Mouse (Mus musculus) E14TG2a.4 (cell line): ENCODE measurements at regions not wholly inside any gene's neighbourhood (a gene's known extent, or its start where the extent isn't known, plus 50 kb on each side); places are given as distances from the start of the nearest gene placed in this dataset.

Experiments
- H3K27me3 ChIP-seq: 2 replicates; pipeline ENCODE4 v1.6.1; 2014; ENCODE audit warnings: low read length, control low read depth; ENCODE audit not compliant: insufficient read depth
- H3K36me3 ChIP-seq: 2 replicates; pipeline ENCODE4 v1.6.1; 2014; ENCODE audit warnings: low read length, control low read depth; ENCODE audit not compliant: insufficient read depth
- H3K4me1 ChIP-seq: replicated peaks from 2 replicates; pipeline ENCODE4 v1.6.1; 2014; ENCODE audit warnings: low read depth, low read length, control low read depth
- H3K4me3 ChIP-seq: replicated peaks from 2 replicates; pipeline ENCODE4 v1.5.1; 2014; ENCODE audit warnings: mild to moderate bottlenecking, low read length
- H3K9me3 ChIP-seq: 2 replicates; pipeline ENCODE4 v1.6.1; 2014; ENCODE audit warnings: low read length, control low read depth
- CTCF ChIP-seq: conservative IDR thresholded peaks from 2 replicates; pipeline ENCODE4 v1.5.1; 2014; ENCODE audit warnings: low read length
- NANOG ChIP-seq: IDR thresholded peaks from 2 replicates; pipeline ENCODE4 v1.6.1; 2014; ENCODE audit warnings: borderline replicate concordance, low read length, mixed read lengths
- POU5F1 ChIP-seq: IDR thresholded peaks from 2 replicates; pipeline ENCODE4 v1.6.1; 2014; ENCODE audit warnings: low read length, borderline replicate concordance

DNA sequence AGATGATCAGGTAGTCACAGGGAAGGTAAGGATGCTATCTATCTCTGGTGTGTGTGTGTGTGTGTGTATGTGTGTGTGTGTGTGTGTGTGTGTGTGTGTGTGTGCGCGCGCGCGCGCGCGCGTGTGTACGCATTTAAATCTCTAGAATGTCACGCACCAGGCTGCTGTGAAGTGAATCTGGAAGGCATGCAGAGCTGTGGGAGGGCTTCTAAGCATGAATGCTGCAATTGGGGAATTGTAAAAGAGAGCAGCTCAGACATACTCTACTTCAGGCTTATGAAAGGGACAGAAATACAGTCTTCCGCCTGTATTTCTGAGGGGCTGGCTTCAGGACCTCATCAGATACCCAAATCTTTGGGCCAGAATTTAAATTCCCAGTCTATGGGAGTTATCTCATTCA lies 114.2 kb upstream of the Foxa2 start:
- Histone ChIP-seq H3K4me3 (no peak overlapping the region), H3K9me3 (peaks cover 11% of the 10 kb centered on the region), H3K27me3 (no peaks in the 10 kb centered on the region)

GRCm38 (mm10) chr2:148161966-148162365 lies 115.2 kb upstream of the Foxa2 start:
- H3K9me3 ChIP-seq, result peaks cover 13% of the 10 kb centered on the region
- no peak for TF ChIP-seq CTCF
- TF ChIP-seq NANOG, result no peak
- H3K27me3 ChIP-seq, result no peaks in the 10 kb centered on the region
- H3K36me3 ChIP-seq, result no peaks in the 10 kb centered on the region
- no peaks in the 10 kb centered on the region for H3K4me1 ChIP-seq
- H3K4me3 ChIP-seq, result no peak overlapping the region

More for the DNA sequence above, 114.2 kb upstream of the Foxa2 start:
- no peaks in the 10 kb centered on the region for H3K4me1 ChIP-seq
- H3K36me3 ChIP-seq, result no peaks in the 10 kb centered on the region
- TF ChIP-seq CTCF, result no peak
- TF ChIP-seq POU5F1, result no peak
- no peak for TF ChIP-seq NANOG

- Histone ChIP-seq H3K36me3 (no peaks in the 10 kb centered on the region), H3K27me3 (no peaks in the 10 kb centered on the region), H3K4me1 (no peaks in the 10 kb centered on the region), H3K4me3 (no peak overlapping the region), H3K9me3 (peaks cover 19% of the 10 kb centered on the region)
- TF ChIP-seq POU5F1, result no peak
- TF ChIP-seq CTCF, result no peak
- no peak for TF ChIP-seq NANOG
Measured at GRCm38 (mm10) chr2:148162562-148162961, 115.8 kb upstream of the Foxa2 start.

GRCm38 (mm10) chr2:148171113-148171512 lies 124.3 kb upstream of the Foxa2 start:
- no peaks in the 10 kb centered on the region for H3K36me3 ChIP-seq
- no peaks in the 10 kb centered on the region for H3K4me1 ChIP-seq
- TF ChIP-seq CTCF (no peak), POU5F1 (no peak), NANOG (no peak)
- H3K4me3 ChIP-seq, result no peak overlapping the region
- H3K27me3 ChIP-seq, result no peaks in the 10 kb centered on the region
- H3K9me3 ChIP-seq, result peaks cover 11% of the 10 kb centered on the region

DNA sequence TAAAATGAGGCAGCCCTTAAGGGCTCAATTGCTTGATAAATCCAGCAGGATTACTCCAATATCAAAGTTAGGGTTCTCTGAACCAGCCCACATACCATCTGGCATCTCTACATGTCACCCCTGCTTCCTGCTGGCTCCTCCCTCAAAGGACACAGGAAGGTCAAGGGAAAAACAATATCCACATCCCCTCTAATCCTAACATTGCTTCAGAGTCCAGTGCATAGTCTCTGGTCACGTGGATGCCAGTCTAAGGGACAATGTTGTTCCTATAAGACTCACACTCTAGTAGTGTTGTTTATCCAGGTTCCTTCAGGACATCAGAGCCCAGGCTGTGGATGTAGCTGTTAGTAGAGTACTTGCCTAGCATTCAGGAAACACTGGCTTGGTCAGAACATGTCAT lies 124.9 kb upstream of the Foxa2 start:
- H3K36me3 ChIP-seq, result no peaks in the 10 kb centered on the region
- H3K4me1 ChIP-seq, result no peaks in the 10 kb centered on the region
- peaks cover 11% of the 10 kb centered on the region for H3K9me3 ChIP-seq
- no peaks in the 10 kb centered on the region for H3K27me3 ChIP-seq
- H3K4me3 ChIP-seq, result no peak overlapping the region
- no peak for TF ChIP-seq CTCF
- no peak for TF ChIP-seq POU5F1
- TF ChIP-seq NANOG, result no peak

- Histone ChIP-seq H3K4me3 (no peak overlapping the region), H3K27me3 (no peaks in the 10 kb centered on the region), H3K4me1 (no peaks in the 10 kb centered on the region), H3K9me3 (no peaks in the 10 kb centered on the region; the same call in 1 of the 2 replicates), H3K36me3 (no peaks in the 10 kb centered on the region)
- TF ChIP-seq CTCF (no peak), POU5F1 (no peak), NANOG (no peak)
Measured at GRCm38 (mm10) chr2:148175251-148175927, 128.6 kb upstream of the Foxa2 start.

- Histone ChIP-seq H3K4me1 (no peaks in the 10 kb centered on the region), H3K36me3 (no peaks in the 10 kb centered on the region), H3K9me3 (no peaks in the 10 kb centered on the region), H3K4me3 (no peak overlapping the region), H3K27me3 (no peaks in the 10 kb centered on the region)
- TF ChIP-seq NANOG, result no peak
- no peak for TF ChIP-seq POU5F1
- no peak for TF ChIP-seq CTCF
Measured at GRCm38 (mm10) chr2:148180245-148180644, 133.5 kb upstream of the Foxa2 start.

GRCm38 (mm10) chr2:148181518-148181917 lies 134.7 kb upstream of the Foxa2 start:
- no peaks in the 10 kb centered on the region for H3K9me3 ChIP-seq
- no peaks in the 10 kb centered on the region for H3K4me1 ChIP-seq
- H3K4me3 ChIP-seq, result no peak overlapping the region
- H3K27me3 ChIP-seq, result no peaks in the 10 kb centered on the region
- TF ChIP-seq POU5F1 (no peak), CTCF (no peak), NANOG (no peak)
- no peaks in the 10 kb centered on the region for H3K36me3 ChIP-seq

DNA sequence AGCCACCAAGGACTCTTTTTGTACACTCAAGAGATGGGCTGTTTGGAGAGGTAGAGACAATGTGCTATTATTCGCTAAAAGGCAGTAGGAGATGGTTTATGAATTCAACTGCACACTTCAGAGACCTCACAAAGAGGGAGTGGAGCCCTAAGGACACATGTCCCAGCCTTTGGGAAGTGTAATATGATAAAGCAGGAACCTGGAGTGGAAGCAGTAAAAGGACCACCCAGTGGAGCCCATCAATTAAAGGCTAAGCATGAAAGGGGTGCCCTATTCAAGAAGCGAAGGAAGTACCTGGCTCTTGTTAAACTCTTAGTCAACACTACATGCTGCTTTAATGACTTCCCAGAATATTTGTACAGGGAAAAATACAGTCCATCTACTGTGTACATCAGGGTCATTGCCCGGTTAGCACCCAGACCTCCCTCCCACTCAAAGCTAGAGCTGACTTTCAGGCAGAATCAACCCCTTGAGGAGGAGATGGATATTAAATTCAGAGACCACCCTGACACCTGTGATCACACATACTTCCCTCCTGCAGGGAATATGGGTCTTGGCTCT lies 135.8 kb upstream of the Foxa2 start:
- H3K36me3 ChIP-seq, result no peaks in the 10 kb centered on the region
- H3K27me3 ChIP-seq, result no peaks in the 10 kb centered on the region
- no peak for TF ChIP-seq CTCF
- no peak for TF ChIP-seq POU5F1
- TF ChIP-seq NANOG, result no peak
- no peaks in the 10 kb centered on the region for H3K9me3 ChIP-seq
- H3K4me3 ChIP-seq, result no peak overlapping the region
- no peaks in the 10 kb centered on the region for H3K4me1 ChIP-seq
